Mouse (Mus musculus): ENCODE data around the gene Miga1.

- TF ChIP-seq CTCF (IDR thresholded peaks at IDR 0.05; ENCODE audit: low read depth, low read length) (no peak), GATA1 (IDR thresholded peaks at IDR 0.05; ENCODE audit: borderline replicate concordance, low read length) (no peak), TAL1 (conservative IDR thresholded peaks at IDR 0.05; ENCODE audit: low read depth, low read length) (no peak), POLR2AphosphoS5 (IDR thresholded peaks at IDR 0.05; ENCODE audit: insufficient replicate concordance, low read depth, low read length) (no peak), GATA2 (IDR thresholded peaks at IDR 0.05; ENCODE audit: borderline replicate concordance, low read depth, low read length) (no peak)
Measured at GRCm38 (mm10) chr3:152247708-152248107, 92.5 kb downstream of the Miga1 start.

All from G1E (cell line).